Mouse (Mus musculus) small intestine, adult 2 months (tissue): ENCODE measurements around the gene Iqce. TPM values are rescaled to one million over a fixed set of nuclear protein-coding genes. Genes with fewer than 3 reads are reported as not detected.
"Not testable (repeated sequence)": the region's sequence is repeated elsewhere in the genome, so short reads cannot be mapped to it uniquely, and the experiment has no call there.

Experiments used
- H3K27ac ChIP-seq: fragments of 200-500 bp; 2 replicates; pipeline ENCODE4 v1.5.1; 2012; ENCODE audit warnings: low read depth, low read length, control low read depth, inconsistent platforms; ENCODE audit not compliant: insufficient read depth
- H3K27me3 ChIP-seq: fragments of 200-500 bp; 2 replicates; pipeline ENCODE4 v1.6.1; 2012; ENCODE audit warnings: mild to moderate bottlenecking, moderate library complexity, low read length, inconsistent platforms; ENCODE audit not compliant: control insufficient read depth, insufficient read depth
- H3K36me3 ChIP-seq: fragments of 200-500 bp; 2 replicates; pipeline ENCODE4 v1.6.1; 2012; ENCODE audit warnings: mild to moderate bottlenecking, low read length, control low read depth, inconsistent platforms; ENCODE audit not compliant: control insufficient read depth, insufficient read depth
- H3K4me1 ChIP-seq: fragments of 200-500 bp; 2 replicates; pipeline ENCODE4 v1.6.1; 2012; ENCODE audit warnings: low read length, inconsistent platforms, mixed read lengths; ENCODE audit not compliant: control insufficient read depth, insufficient read depth, insufficient read length
- H3K4me3 ChIP-seq: fragments of 200-500 bp; 2 replicates; pipeline ENCODE4 v1.5.1; 2012; ENCODE audit warnings: low read depth, mild to moderate bottlenecking, control low read depth, inconsistent platforms, low read length, moderate library complexity
- CTCF ChIP-seq: fragments of 200-500 bp; IDR thresholded peaks from 2 replicates; pipeline ENCODE4 v1.5.1; 2012; ENCODE audit warnings: low read depth, mild to moderate bottlenecking, control low read depth, inconsistent platforms, low read length, moderate library complexity, mixed read lengths; ENCODE audit not compliant: insufficient replicate concordance, insufficient read length; ENCODE audit errors: extremely low read depth
- POLR2A ChIP-seq: fragments of 200-500 bp; IDR thresholded peaks from 2 replicates; pipeline ENCODE4 v1.6.1; 2012; ENCODE audit warnings: low read depth, mild to moderate bottlenecking, control low read depth, inconsistent platforms, low read length, moderate library complexity
- WGBS: fragments of 180-500 bp; shearing (Covaris S2); methylation state at CpG from one replicate; pipeline ENCODE4 v1.1.7; 2018; 5-methylcytosine and 5-hydroxymethylcytosine counted together
- polyA plus RNA-seq: library from polyadenylated mRNA; depleted of rRNA; stranded (reverse); fragments of >200 nt; gene quantifications from 2 replicates; pipeline ENCODE4 v1.2.3, GENCODE M21; 2012

Gene Iqce
- polyA plus RNA-seq, 1 experiment, result 6.9 TPM

DNA sequence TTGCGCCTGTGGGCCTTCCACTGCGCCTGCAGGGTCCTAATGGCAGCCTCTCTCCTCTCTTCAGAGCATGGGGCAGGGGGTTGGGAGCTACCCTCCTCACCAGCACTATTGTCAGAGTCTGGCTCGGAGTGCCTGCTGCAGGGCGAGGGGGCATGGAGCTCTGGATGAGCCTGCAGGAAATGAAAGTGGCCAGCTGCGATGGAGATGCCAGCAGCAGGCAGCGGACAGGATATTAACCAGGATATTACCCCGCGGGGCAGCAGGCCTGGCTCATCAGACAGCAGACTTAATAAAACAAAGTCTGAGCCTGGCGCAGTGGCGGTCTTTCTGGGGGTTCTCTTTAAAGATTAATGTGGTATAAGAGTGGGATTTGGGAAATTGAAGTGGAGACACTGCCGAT, 27.1 kb downstream of the Iqce start:
- Histone ChIP-seq H3K4me3 (no peak overlapping the region), H3K4me1 (no peaks in the 10 kb centered on the region), H3K36me3 (0 out of 2 replicates have a peak, but pooled peaks cover 1% of the 10 kb centered on the region), H3K27me3 (no peaks in the 10 kb centered on the region), H3K27ac (no peak overlapping the region)
- TF ChIP-seq POLR2A (no peak), CTCF (no peak)
- WGBS, result 86% methylated on average over 11 of the region's 11 CpGs

DNA sequence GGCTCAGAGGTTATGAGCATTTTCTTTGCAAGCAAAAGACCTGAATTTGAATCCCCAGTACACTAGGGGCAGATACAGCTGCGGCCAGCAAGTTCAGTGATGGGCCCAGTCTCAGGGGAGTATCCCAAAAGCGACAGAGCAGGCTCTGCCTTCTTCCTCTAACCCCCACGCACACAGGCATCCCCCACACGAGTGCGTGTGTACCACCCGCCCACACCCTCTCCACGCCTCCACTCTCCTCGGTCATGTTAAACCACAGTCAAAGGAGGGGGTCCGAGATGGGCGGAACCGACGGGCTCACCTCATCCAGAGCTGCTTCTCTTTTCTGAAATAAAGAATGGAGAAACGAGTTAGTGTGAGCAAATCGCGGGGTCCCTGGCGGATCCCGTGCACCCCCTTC, 28.1 kb downstream of the Iqce start:
- Histone ChIP-seq H3K27me3 (no peaks in the 10 kb centered on the region), H3K4me1 (no peaks in the 10 kb centered on the region), H3K36me3 (0 out of 2 replicates have a peak, but pooled peaks cover 1% of the 10 kb centered on the region), H3K4me3 (no peak overlapping the region), H3K27ac (no peak overlapping the region)
- 90% methylated on average over 17 of the region's 17 CpGs for WGBS
- no peak for TF ChIP-seq POLR2A
- no peak for TF ChIP-seq CTCF

DNA sequence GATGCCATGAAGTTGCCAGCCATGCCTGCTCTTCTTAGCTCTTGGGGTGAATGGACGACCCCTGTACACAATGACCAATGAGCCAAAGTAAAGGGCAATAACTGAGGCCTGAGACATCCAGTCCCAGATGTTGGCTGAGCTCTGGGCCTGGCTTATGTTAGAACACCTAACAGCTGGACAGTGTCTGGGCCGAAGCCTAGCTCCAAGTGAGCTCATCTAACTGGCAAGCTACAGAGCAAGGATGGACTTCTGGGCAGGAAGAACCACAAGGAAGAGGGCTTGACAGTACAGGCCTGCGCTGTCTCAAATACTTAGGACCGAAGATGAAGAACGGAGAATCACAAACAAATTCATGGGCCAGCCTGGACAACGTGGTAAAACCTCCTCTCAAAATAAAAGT, 29.6 kb downstream of the Iqce start:
- not testable (repeated sequence) for H3K27ac ChIP-seq, H3K27me3 ChIP-seq, H3K36me3 ChIP-seq, H3K4me3 ChIP-seq, H3K4me1 ChIP-seq
- 82% methylated on average over 6 of the region's 6 CpGs for WGBS

DNA sequence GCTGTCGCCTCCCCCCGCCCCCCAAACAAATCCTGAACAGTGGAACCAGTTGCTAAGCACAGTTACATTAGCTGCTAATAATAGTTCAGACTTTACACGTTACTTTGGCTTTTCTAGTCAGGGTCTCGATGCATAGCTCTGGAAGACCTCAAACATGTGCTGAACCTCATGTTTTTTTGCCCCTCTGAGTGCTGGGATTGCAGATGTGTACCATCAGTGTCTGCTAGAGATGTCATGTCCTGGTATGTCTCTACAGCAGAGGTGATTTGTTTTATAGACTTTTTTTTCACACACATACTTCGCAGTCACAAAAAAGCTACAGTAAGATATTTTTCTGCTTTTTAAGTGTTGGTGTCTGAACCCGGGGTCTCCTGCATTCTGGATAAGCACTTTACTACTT, 30.1 kb downstream of the Iqce start:
- TF ChIP-seq CTCF, result no peak
- TF ChIP-seq POLR2A, result no peak
- 88% methylated on average over 6 of the region's 6 CpGs for WGBS
- Histone ChIP-seq H3K4me1 (no peaks in the 10 kb centered on the region), H3K27me3 (no peaks in the 10 kb centered on the region), H3K4me3 (no peak overlapping the region), H3K36me3 (0 out of 2 replicates have a peak, but pooled peaks cover 1% of the 10 kb centered on the region), H3K27ac (no peak overlapping the region)

DNA sequence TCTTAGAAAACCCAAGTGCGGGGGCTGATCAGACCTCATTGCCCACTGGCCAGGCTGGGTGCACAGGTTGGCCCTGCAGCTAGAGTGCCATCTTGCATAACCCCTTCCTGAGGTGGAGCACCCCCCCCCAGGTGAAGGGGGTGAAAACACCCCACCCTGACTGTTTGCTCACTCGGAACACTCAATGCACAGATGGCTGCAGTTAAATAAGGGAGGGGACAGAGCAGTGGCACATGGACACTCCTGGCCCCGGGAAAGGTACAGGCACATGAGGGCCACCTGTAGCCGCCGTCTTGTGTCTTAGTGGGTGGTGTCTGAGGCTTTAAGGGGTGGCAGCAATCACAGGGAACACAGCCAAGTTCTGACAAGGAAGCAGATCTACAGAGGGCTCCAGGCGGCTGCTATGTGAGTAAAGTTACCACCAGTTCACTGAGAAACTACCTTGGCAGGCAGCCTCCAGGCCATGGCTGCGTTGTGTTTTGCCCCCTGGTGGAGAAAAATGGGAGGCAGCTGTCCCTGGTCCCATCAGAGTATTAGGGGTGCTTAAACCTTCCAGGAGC, 38.5 kb downstream of the Iqce start:
- Histone ChIP-seq H3K4me1 (peaks cover 22% of the 10 kb centered on the region), H3K27me3 (no peaks in the 10 kb centered on the region), H3K27ac (0 out of 2 replicates have a peak overlapping the region, but pooled peaks have one; percentile 1), H3K36me3 (no peaks in the 10 kb centered on the region), H3K4me3 (no peak overlapping the region)
- TF ChIP-seq POLR2A (no peak), CTCF (peak; percentile 88)
- 13% methylated on average over 7 of the region's 7 CpGs for WGBS

DNA sequence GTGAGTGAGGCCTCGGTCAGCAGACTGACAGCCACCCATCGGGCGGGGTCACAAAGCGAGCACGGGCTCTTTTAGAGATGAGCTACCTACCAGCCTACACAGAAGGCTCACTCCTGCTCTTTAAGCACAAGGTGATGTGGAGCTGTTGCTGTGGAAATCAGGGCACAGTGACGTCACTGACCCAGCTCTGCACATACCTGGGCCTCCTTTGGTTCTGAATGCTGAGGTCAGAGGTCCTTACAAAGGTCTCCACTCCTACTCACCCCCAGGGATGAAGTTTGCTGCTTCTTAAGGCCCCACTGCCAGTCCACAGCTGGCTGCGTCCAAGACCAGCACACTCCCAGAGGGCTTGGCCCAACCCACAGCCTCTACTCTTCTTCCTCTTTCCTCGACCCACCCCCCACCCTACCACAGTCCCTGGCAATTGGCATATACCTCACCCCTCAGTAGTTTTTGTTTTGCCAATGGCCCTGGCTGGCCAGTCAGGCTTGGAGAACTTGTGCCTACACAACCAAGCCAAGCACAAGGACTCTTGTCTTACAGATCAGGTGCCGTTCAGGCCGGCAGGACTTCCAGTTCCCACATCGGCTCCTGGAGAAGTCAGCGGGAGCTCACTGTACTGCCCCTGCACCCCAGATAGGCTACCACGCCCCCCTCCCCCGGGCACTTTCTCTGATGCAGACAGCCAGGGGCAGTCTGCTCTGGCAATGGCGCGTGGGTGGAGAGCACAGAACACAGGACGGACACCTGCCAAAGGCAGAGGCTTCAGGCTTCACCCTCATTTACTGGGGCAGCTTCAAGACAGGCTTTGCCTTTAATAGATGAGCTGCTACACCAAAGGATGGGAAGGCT, 39.2 kb downstream of the Iqce start:
- no peak overlapping the region for H3K27ac ChIP-seq
- 35% methylated on average over 17 of the region's 17 CpGs for WGBS
- no peaks in the 10 kb centered on the region for H3K36me3 ChIP-seq
- peaks cover 22% of the 10 kb centered on the region for H3K4me1 ChIP-seq
- no peaks in the 10 kb centered on the region for H3K27me3 ChIP-seq
- H3K4me3 ChIP-seq, result no peak overlapping the region
- TF ChIP-seq POLR2A (no peak), CTCF (no peak)

DNA sequence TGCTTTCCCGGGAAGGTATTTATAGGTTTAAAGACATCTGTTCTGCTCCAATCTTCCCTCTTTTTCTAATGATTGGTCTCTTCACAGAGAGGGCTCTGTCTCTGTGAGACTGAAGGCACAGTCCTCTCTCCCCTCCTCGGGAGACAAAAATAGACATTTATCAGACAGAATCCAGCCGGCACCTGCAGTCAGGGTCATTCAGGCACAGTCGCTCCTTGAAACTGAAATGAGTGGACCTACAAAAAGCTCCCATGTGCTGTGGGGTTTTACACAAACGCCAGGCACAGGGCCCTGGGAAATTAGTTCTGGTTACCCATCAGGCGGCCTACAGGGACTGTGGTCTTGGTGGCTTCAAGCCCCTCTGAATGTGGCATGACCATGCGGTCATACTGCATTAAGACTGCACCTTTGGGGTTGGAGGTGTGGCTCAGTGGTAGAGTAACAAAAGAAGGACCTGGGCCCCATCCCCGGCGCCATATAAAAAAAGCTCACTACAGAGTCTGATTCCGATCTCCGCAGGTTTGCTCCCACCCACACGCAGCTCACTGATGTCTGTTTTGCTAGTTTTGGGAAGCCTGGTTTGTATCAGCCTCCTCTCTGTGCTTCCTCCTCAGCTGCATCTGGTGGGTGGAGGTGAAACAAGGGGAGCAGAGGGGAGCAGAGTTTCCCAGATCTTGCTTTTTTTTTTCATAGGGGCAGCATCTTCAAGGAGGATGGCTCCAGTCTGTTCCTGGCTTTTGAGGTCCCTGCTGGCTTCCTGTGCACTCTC, 40.1 kb downstream of the Iqce start:
- Histone ChIP-seq H3K27me3 (no peaks in the 10 kb centered on the region), H3K27ac (no peak overlapping the region), H3K4me3 (no peak overlapping the region), H3K36me3 (no peaks in the 10 kb centered on the region), H3K4me1 (peaks cover 22% of the 10 kb centered on the region)
- 69% methylated on average over 12 of the region's 12 CpGs for WGBS
- TF ChIP-seq CTCF, result no peak
- no peak for TF ChIP-seq POLR2A
